Mouse (Mus musculus) lung, postnatal 0 days (tissue): ENCODE measurements around the gene Gm20388. TPM values are rescaled to one million over a fixed set of nuclear protein-coding genes. Genes with fewer than 3 reads are reported as not detected.
A peak's percentile ranks its signal among the peaks of the same experiment; 100 is the strongest.

Experiments
- ATAC-seq: fragments of 200-750 bp; cut with Nextera tagmentation; 2 replicates; pipeline ENCODE4 v1.8.0; 2017; ENCODE audit warnings: moderate library complexity
- DNase-seq: peaks from one replicate; pipeline ENCODE4 v3.0.0-alpha.2; 2016; ENCODE audit warnings: low spot score
- H3K27ac ChIP-seq: fragments of 300-500 bp; sonication (generic); 2 replicates; pipeline ENCODE4 v1.5.1; 2014; ENCODE audit warnings: antibody characterized with exemption, mild to moderate bottlenecking, low read length, mixed read lengths
- H3K27me3 ChIP-seq: fragments of 300-500 bp; sonication (generic); replicated peaks from 2 replicates; pipeline ENCODE4 v1.6.1; 2014; ENCODE audit warnings: low read length, mixed read lengths; ENCODE audit not compliant: insufficient read depth
- H3K36me3 ChIP-seq: fragments of 300-500 bp; sonication (generic); 2 replicates; pipeline ENCODE4 v1.6.1; 2014; ENCODE audit warnings: low read length, mixed read lengths; ENCODE audit not compliant: insufficient read depth
- H3K4me1 ChIP-seq: fragments of 300-500 bp; sonication (generic); 2 replicates; pipeline ENCODE4 v1.6.1; 2014; ENCODE audit warnings: antibody characterized with exemption, low read depth, low read length, mixed read lengths; ENCODE audit not compliant: insufficient read depth
- H3K4me2 ChIP-seq: fragments of 300-500 bp; sonication (generic); replicated peaks from 2 replicates; pipeline ENCODE4 v1.6.1; 2014; ENCODE audit warnings: low read depth, mild to moderate bottlenecking, low read length, moderate library complexity, mixed read lengths
- H3K4me3 ChIP-seq: fragments of 300-500 bp; sonication (generic); 2 replicates; pipeline ENCODE4 v1.5.1; 2014; ENCODE audit warnings: low read depth, low read length
- H3K9ac ChIP-seq: fragments of 300-500 bp; sonication (generic); replicated peaks from 2 replicates; pipeline ENCODE4 v1.6.1; 2014; ENCODE audit warnings: low read depth, mild to moderate bottlenecking
- H3K9me3 ChIP-seq: fragments of 300-500 bp; sonication (generic); 2 replicates; pipeline ENCODE4 v1.6.1; 2016; ENCODE audit warnings: low read length, mixed read lengths
- CTCF ChIP-seq: IDR thresholded peaks from 2 replicates; pipeline ENCODE4 v1.5.1; 2016; ENCODE audit warnings: antibody characterized with exemption, mild to moderate bottlenecking
- EP300 ChIP-seq: IDR thresholded peaks from 2 replicates; pipeline ENCODE4 v1.6.1; 2016; ENCODE audit warnings: antibody characterized with exemption, mild to moderate bottlenecking, control low read depth
- WGBS: fragments of 180-500 bp; shearing (Covaris S2); extraction: QIAGEN DNeasy Blood & Tissue Kit; methylation state at CpG from one replicate; pipeline ENCODE4 v1.1.7; 2014; 5-methylcytosine and 5-hydroxymethylcytosine counted together
- polyA plus RNA-seq: library from polyadenylated mRNA; unstranded; fragments of >200 nt; fragmentation: Nextera tagmentation; extraction: Ambion mirVana; gene quantifications from 2 replicates; pipeline ENCODE4 v1.2.1, GENCODE M21; 2015

The Gm20388 gene
- polyA plus RNA-seq, 1 experiment from 2014 or later: not detected

- H3K27me3 ChIP-seq: no peaks in the 10 kb centered on the region
- WGBS: 89% methylated on average over 2 of the region's 2 CpGs
- ATAC-seq (no peak), DNase-seq (no peak)
- H3K36me3 ChIP-seq: no peaks in the 10 kb centered on the region
- no peaks in the 10 kb centered on the region for H3K4me1 ChIP-seq
- H3K9ac ChIP-seq: no peak overlapping the region
- H3K9me3 ChIP-seq: no peaks in the 10 kb centered on the region
- no peak overlapping the region for H3K4me2 ChIP-seq
- H3K4me3 ChIP-seq: no peak overlapping the region
- no peak overlapping the region for H3K27ac ChIP-seq
- TF ChIP-seq CTCF (no peak), EP300 (no peak)
Observed at GRCm38 (mm10) chr8:123441788-123442187, 3531.1 kb downstream of the Gm20388 start.

- Histone ChIP-seq H3K4me2 (no peak overlapping the region; the same call in 1 of the 2 replicates), H3K36me3 (no peaks in the 10 kb centered on the region), H3K9me3 (no peaks in the 10 kb centered on the region), H3K4me1 (no peaks in the 10 kb centered on the region), H3K27me3 (no peaks in the 10 kb centered on the region), H3K27ac (no peak overlapping the region), H3K4me3 (no peak overlapping the region), H3K9ac (no peak overlapping the region)
- ATAC-seq: no peak
- TF ChIP-seq EP300: no peak
- TF ChIP-seq CTCF: no peak
- no peak for DNase-seq
- 81% methylated on average over 5 of the region's 5 CpGs for WGBS
Observed at GRCm38 (mm10) chr8:123442351-123442750, 3531.7 kb downstream of the Gm20388 start.

- peak overlapping the region; percentile 69 for H3K4me2 ChIP-seq
- H3K4me3 ChIP-seq: peak overlapping the region; percentile 74
- ATAC-seq (peak; percentile 97), DNase-seq (peak; percentile 94)
- TF ChIP-seq CTCF: peak; percentile 72
- TF ChIP-seq EP300: no peak
- under 1% methylated on average over 41 of the region's 41 CpGs for WGBS
- no peaks in the 10 kb centered on the region for H3K9me3 ChIP-seq
- peak overlapping the region; percentile 79 for H3K9ac ChIP-seq
- H3K36me3 ChIP-seq: no peaks in the 10 kb centered on the region
- H3K27ac ChIP-seq: peak overlapping the region; percentile 55; the same call in 1 of the 2 replicates
- no peaks in the 10 kb centered on the region for H3K4me1 ChIP-seq
- no peaks in the 10 kb centered on the region for H3K27me3 ChIP-seq
Observed at GRCm38 (mm10) chr8:123442871-123443575, 3532.4 kb downstream of the Gm20388 start.

- H3K36me3 ChIP-seq: no peaks in the 10 kb centered on the region
- no peak for TF ChIP-seq CTCF
- no peak for TF ChIP-seq EP300
- DNase-seq (no peak), ATAC-seq (no peak)
- WGBS: 12% methylated on average over 4 of the region's 4 CpGs
- no peak overlapping the region for H3K27ac ChIP-seq
- H3K4me1 ChIP-seq: no peaks in the 10 kb centered on the region
- H3K9me3 ChIP-seq: no peaks in the 10 kb centered on the region
- H3K9ac ChIP-seq: peak overlapping the region; percentile 79
- peak overlapping the region; percentile 69 for H3K4me2 ChIP-seq
- no peaks in the 10 kb centered on the region for H3K27me3 ChIP-seq
- H3K4me3 ChIP-seq: peak overlapping the region; percentile 74
Observed at GRCm38 (mm10) chr8:123443576-123443921, 3532.9 kb downstream of the Gm20388 start.

GRCm38 (mm10) chr8:123444131-123444530 lies 3533.5 kb downstream of the Gm20388 start:
- no peak for ATAC-seq
- Histone ChIP-seq H3K36me3 (no peaks in the 10 kb centered on the region), H3K27me3 (no peaks in the 10 kb centered on the region), H3K4me3 (no peak overlapping the region), H3K4me1 (no peaks in the 10 kb centered on the region), H3K9me3 (no peaks in the 10 kb centered on the region), H3K4me2 (no peak overlapping the region), H3K9ac (no peak overlapping the region), H3K27ac (no peak overlapping the region)
- no peak for DNase-seq
- WGBS: 75% methylated on average over 6 of the region's 6 CpGs
- no peak for TF ChIP-seq EP300
- TF ChIP-seq CTCF: no peak

GRCm38 (mm10) chr8:123445981-123446380 lies 3535.3 kb downstream of the Gm20388 start:
- ATAC-seq (no peak), DNase-seq (no peak)
- no peak overlapping the region for H3K4me2 ChIP-seq
- no peaks in the 10 kb centered on the region for H3K4me1 ChIP-seq
- no peak overlapping the region for H3K4me3 ChIP-seq
- 77% methylated on average over 10 of the region's 10 CpGs for WGBS
- no peaks in the 10 kb centered on the region for H3K27me3 ChIP-seq
- TF ChIP-seq EP300 (no peak), CTCF (no peak)
- H3K27ac ChIP-seq: no peak overlapping the region
- no peaks in the 10 kb centered on the region for H3K9me3 ChIP-seq
- H3K9ac ChIP-seq: no peak overlapping the region
- no peaks in the 10 kb centered on the region for H3K36me3 ChIP-seq
